Mouse (Mus musculus): ENCODE data around the gene Bmp7. TPM values are rescaled to one million over a fixed set of nuclear protein-coding genes. Genes with fewer than 3 reads are reported as not detected.

Bmp7 gene
- polyA plus RNA-seq, 1 experiment from 2014 or later = 2.7 TPM

DNA sequence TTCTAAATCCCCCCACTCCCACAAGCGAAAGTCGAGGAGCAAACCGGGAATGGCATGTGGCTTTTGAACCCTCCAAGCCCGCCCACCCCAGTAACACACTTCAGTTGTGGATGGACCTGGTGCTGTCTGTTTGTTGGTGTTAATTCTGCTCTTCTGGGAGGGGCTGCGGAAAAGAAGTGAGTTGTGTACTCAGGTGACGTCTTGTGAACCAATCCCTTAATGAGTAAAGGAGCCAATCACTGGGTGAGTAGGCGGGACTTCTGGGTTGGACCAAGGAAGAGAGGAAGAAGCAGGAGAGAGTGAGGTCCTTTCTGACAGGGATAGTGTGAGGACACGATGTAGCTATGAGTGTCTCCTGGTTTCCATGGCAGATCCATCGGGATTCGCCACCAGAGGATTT lies 83.1 kb downstream of the Bmp7 start:
- Histone ChIP-seq H3K4me1 (ENCODE audit: control insufficient read depth, low read depth, low read length) (no peaks in the 10 kb centered on the region), H3K4me2 (ENCODE audit: low read depth, low read length) (no peak overlapping the region), H3K27ac (ENCODE audit: low read length) (no peak overlapping the region), H3K27me3 (ENCODE audit: control insufficient read depth, insufficient read depth, low read depth, low read length) (no peaks in the 10 kb centered on the region; the same call in 1 of the 2 replicates), H3K4me3 (ENCODE audit: low read depth, low read length) (no peak overlapping the region), H3K9ac (ENCODE audit: low read depth, low read length) (no peak overlapping the region), H3K36me3 (ENCODE audit: control insufficient read depth, insufficient read depth) (no peaks in the 10 kb centered on the region), H3K9me3 (replicated peaks; ENCODE audit: control insufficient read depth, low read length) (no peaks in the 10 kb centered on the region)
- 45% methylated on average over 10 of the region's 10 CpGs for WGBS (ENCODE audit: insufficient replicate concordance)
- ATAC-seq (ENCODE audit: low read depth) = no peak

DNA sequence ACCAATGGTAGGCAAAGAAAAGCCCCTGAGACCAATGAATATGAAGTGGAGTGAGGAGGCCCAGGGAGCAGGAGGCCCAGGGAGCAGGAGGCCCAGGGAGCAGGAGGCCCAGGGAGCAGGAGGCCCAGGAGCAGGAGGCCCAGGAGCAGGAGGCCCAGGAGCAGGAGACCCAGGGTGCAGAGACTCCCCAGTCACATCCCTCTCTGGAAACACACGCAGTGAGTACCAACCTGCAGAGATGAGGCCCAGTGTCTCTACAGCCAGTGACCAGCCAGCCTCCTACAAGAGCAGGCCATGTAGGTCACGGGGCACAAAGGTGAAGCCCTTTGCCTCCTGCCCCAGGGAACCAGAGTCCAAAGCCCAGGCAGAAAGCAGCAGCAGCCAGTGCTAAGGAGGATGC lies 83.6 kb downstream of the Bmp7 start:
- ATAC-seq (ENCODE audit: low read depth) = no peak
- Histone ChIP-seq H3K9ac (ENCODE audit: low read depth, low read length) (no peak overlapping the region), H3K27ac (ENCODE audit: low read length) (no peak overlapping the region), H3K4me3 (ENCODE audit: low read depth, low read length) (no peak overlapping the region), H3K9me3 (replicated peaks; ENCODE audit: control insufficient read depth, low read length) (no peaks in the 10 kb centered on the region), H3K27me3 (ENCODE audit: control insufficient read depth, insufficient read depth, low read depth, low read length) (no peaks in the 10 kb centered on the region), H3K36me3 (ENCODE audit: control insufficient read depth, insufficient read depth) (no peaks in the 10 kb centered on the region), H3K4me1 (ENCODE audit: control insufficient read depth, low read depth, low read length) (no peaks in the 10 kb centered on the region), H3K4me2 (ENCODE audit: low read depth, low read length) (no peak overlapping the region)
- 56% methylated on average over 2 of the region's 2 CpGs for WGBS (ENCODE audit: insufficient replicate concordance)

DNA sequence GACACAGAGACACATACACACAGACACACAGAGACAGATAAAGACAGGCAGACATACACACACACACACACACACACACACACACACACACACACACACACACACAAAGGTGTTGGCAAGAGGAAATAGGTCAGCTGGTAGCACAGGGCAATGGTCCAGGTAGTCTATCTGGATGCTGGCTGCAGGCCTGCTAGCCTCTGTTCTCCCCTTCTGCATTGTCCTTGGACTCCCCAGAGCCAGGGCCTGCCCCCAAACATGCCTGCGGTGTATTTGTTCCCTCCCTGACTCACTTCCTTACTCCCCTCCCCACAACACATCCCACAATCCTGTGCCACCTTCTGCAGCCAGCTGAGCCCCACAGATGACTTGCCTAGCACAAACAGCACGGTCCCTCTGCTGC lies 86.0 kb downstream of the Bmp7 start:
- Histone ChIP-seq H3K27ac (ENCODE audit: low read length) (no peak overlapping the region), H3K9me3 (replicated peaks; ENCODE audit: control insufficient read depth, low read length) (no peaks in the 10 kb centered on the region), H3K9ac (ENCODE audit: low read depth, low read length) (no peak overlapping the region), H3K4me2 (ENCODE audit: low read depth, low read length) (no peak overlapping the region), H3K36me3 (ENCODE audit: control insufficient read depth, insufficient read depth) (no peaks in the 10 kb centered on the region), H3K4me3 (ENCODE audit: low read depth, low read length) (no peak overlapping the region), H3K4me1 (ENCODE audit: control insufficient read depth, low read depth, low read length) (no peaks in the 10 kb centered on the region), H3K27me3 (ENCODE audit: control insufficient read depth, insufficient read depth, low read depth, low read length) (no peaks in the 10 kb centered on the region)
- 32% methylated on average over 2 of the region's 2 CpGs for WGBS (ENCODE audit: insufficient replicate concordance)
- ATAC-seq (ENCODE audit: low read depth) = no peak

DNA sequence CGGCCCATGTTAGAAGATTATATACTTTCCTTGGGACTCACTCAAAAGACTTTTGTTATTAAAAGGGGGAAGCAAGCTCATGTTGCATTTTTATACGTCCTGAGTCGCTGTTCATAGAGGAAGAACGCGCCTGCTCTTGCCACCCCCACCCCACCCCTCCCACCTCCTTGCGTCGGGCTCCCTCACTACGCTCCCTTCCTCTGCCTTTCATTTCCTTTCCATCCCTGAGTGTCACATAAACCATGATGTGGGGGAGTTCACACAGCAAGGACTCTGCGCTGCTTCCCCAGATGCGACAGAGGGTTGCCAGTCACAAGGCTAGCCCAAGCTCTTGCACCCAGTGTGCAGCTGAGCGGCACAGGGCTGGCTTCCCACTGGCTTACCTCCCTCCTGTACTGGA lies 88.3 kb downstream of the Bmp7 start:
- Histone ChIP-seq H3K4me3 (ENCODE audit: low read depth, low read length) (no peak overlapping the region), H3K9ac (ENCODE audit: low read depth, low read length) (no peak overlapping the region), H3K9me3 (replicated peaks; ENCODE audit: control insufficient read depth, low read length) (no peaks in the 10 kb centered on the region), H3K4me2 (ENCODE audit: low read depth, low read length) (no peak overlapping the region), H3K36me3 (ENCODE audit: control insufficient read depth, insufficient read depth) (no peaks in the 10 kb centered on the region), H3K4me1 (ENCODE audit: control insufficient read depth, low read depth, low read length) (no peaks in the 10 kb centered on the region), H3K27ac (ENCODE audit: low read length) (no peak overlapping the region), H3K27me3 (ENCODE audit: control insufficient read depth, insufficient read depth, low read depth, low read length) (no peaks in the 10 kb centered on the region)
- WGBS (ENCODE audit: insufficient replicate concordance) = 44% methylated on average over 11 of the region's 11 CpGs
- no peak for ATAC-seq (ENCODE audit: low read depth)

DNA sequence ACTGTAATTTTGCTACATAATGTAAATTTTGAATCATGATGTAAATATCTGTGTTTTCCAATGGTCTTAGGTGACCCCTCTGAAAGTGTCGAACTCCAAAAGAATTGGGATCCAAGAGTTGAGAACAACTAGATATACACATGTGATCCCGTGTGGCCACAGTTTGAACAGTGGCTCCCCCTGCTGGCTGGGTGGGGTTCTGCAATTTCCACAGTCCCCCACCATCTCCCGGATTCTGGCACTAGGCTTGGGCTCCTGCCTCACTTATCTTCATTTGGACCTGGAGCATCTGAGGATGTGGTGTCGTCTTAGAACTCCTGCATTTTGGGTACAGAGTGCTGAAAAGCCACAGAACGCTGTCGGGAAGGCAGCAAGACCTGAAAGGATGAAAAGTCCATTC lies 91.9 kb downstream of the Bmp7 start:
- 60% methylated on average over 6 of the region's 6 CpGs for WGBS (ENCODE audit: insufficient replicate concordance)
- Histone ChIP-seq H3K4me2 (ENCODE audit: low read depth, low read length) (no peak overlapping the region), H3K4me3 (ENCODE audit: low read depth, low read length) (no peak overlapping the region), H3K27ac (ENCODE audit: low read length) (no peak overlapping the region), H3K36me3 (ENCODE audit: control insufficient read depth, insufficient read depth) (no peaks in the 10 kb centered on the region), H3K9me3 (replicated peaks; ENCODE audit: control insufficient read depth, low read length) (no peaks in the 10 kb centered on the region), H3K27me3 (ENCODE audit: control insufficient read depth, insufficient read depth, low read depth, low read length) (no peaks in the 10 kb centered on the region), H3K4me1 (ENCODE audit: control insufficient read depth, low read depth, low read length) (no peaks in the 10 kb centered on the region), H3K9ac (ENCODE audit: low read depth, low read length) (no peak overlapping the region)
- no peak for ATAC-seq (ENCODE audit: low read depth)

DNA sequence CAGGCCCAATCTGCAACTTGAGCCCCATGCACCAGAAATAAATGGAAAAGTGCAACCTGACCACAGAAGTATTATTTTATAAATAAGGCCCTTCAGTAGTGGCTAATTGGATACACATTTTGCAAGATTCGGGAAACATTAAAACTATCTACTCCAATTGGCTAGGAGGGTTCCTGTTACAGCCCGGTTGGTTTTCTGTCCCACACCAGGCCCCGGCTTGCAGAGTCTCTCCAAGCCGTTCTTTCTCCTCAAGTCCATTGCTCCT lies 93.9 kb downstream of the Bmp7 start:
- no peak overlapping the region for H3K9ac ChIP-seq (ENCODE audit: low read depth, low read length)
- WGBS (ENCODE audit: insufficient replicate concordance) = 65% methylated on average over 4 of the region's 4 CpGs
- no peak for ATAC-seq (ENCODE audit: low read depth)
- H3K4me3 ChIP-seq (ENCODE audit: low read depth, low read length) = no peak overlapping the region
- no peaks in the 10 kb centered on the region for H3K9me3 ChIP-seq (replicated peaks; ENCODE audit: control insufficient read depth, low read length)
- H3K27ac ChIP-seq (ENCODE audit: low read length) = no peak overlapping the region
- H3K4me2 ChIP-seq (ENCODE audit: low read depth, low read length) = no peak overlapping the region
- no peaks in the 10 kb centered on the region for H3K4me1 ChIP-seq (ENCODE audit: control insufficient read depth, low read depth, low read length)
- no peaks in the 10 kb centered on the region for H3K27me3 ChIP-seq (ENCODE audit: control insufficient read depth, insufficient read depth, low read depth, low read length)
- no peaks in the 10 kb centered on the region for H3K36me3 ChIP-seq (ENCODE audit: control insufficient read depth, insufficient read depth)

DNA sequence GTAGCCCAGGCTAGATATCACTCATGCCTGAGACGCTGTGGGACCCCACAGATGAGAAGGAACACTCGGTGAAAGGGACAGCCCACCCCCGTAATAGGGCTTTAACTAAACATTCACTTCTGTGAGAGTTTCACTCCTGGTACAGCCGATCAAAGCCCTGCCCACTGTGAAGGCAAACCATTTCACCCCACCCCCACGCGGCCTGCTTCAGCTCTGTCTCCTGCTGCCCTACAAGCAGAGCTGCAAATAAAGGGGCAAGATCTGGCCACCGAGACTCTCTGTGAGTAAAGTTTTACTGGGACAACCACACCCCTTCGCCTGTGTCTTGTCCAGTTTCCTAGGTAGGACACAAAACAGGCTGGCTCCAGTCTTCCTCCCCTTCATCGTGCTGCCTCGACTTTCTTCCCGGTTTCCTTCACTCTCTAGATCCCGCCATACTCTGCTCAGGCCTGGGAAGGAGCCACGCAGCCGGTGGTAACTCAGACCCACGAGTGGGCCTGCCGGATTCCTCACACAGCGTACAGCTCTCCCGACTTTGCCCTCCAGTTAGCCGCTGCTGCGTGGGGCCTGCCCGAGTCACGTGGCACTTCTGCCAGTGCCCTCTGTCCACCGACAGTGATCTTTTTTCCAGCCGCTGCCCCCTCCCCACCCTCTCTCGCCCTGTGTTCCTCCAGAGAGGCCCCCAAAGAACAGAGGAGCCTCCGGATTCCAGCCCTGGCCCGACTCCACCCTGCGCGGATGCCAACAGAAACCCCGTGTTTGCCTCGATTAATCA lies 94.4 kb downstream of the Bmp7 start:
- H3K9ac ChIP-seq (ENCODE audit: low read depth, low read length) = no peak overlapping the region
- H3K36me3 ChIP-seq (ENCODE audit: control insufficient read depth, insufficient read depth) = no peaks in the 10 kb centered on the region
- no peaks in the 10 kb centered on the region for H3K27me3 ChIP-seq (ENCODE audit: control insufficient read depth, insufficient read depth, low read depth, low read length)
- H3K4me3 ChIP-seq (ENCODE audit: low read depth, low read length) = no peak overlapping the region
- no peak for ATAC-seq (ENCODE audit: low read depth)
- 61% methylated on average over 31 of the region's 31 CpGs for WGBS (ENCODE audit: insufficient replicate concordance)
- H3K4me1 ChIP-seq (ENCODE audit: control insufficient read depth, low read depth, low read length) = no peaks in the 10 kb centered on the region
- no peaks in the 10 kb centered on the region for H3K9me3 ChIP-seq (replicated peaks; ENCODE audit: control insufficient read depth, low read length)
- no peak overlapping the region for H3K4me2 ChIP-seq (ENCODE audit: low read depth, low read length)
- no peak overlapping the region for H3K27ac ChIP-seq (ENCODE audit: low read length)

DNA sequence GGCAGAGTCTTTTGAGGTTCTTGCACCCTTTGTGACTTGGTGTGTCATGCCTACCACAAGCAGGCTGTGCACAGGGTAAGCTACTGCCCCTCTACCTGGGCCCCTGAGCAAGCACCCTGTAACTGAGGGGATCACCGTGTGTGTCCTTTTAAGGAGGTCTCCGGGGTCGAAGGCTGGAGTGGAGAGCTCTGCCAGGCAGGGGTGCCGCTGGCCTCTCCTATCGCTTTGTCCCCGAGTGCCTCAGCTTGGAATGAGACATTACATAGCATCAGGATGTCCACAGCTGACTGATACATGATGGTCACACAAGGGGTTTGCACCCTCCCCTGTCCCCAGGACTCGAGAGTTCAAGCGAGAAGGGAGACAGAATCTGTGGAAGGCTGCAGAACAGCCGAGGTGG lies 96.2 kb downstream of the Bmp7 start:
- WGBS (ENCODE audit: insufficient replicate concordance) = 63% methylated on average over 9 of the region's 9 CpGs
- ATAC-seq (ENCODE audit: low read depth) = no peak
- H3K9me3 ChIP-seq (replicated peaks; ENCODE audit: control insufficient read depth, low read length) = no peaks in the 10 kb centered on the region
- H3K9ac ChIP-seq (ENCODE audit: low read depth, low read length) = no peak overlapping the region
- no peak overlapping the region for H3K4me3 ChIP-seq (ENCODE audit: low read depth, low read length)
- H3K4me2 ChIP-seq (ENCODE audit: low read depth, low read length) = no peak overlapping the region
- no peaks in the 10 kb centered on the region for H3K36me3 ChIP-seq (ENCODE audit: control insufficient read depth, insufficient read depth)
- H3K27me3 ChIP-seq (ENCODE audit: control insufficient read depth, insufficient read depth, low read depth, low read length) = no peaks in the 10 kb centered on the region
- H3K27ac ChIP-seq (ENCODE audit: low read length) = no peak overlapping the region
- no peaks in the 10 kb centered on the region for H3K4me1 ChIP-seq (ENCODE audit: control insufficient read depth, low read depth, low read length)

DNA sequence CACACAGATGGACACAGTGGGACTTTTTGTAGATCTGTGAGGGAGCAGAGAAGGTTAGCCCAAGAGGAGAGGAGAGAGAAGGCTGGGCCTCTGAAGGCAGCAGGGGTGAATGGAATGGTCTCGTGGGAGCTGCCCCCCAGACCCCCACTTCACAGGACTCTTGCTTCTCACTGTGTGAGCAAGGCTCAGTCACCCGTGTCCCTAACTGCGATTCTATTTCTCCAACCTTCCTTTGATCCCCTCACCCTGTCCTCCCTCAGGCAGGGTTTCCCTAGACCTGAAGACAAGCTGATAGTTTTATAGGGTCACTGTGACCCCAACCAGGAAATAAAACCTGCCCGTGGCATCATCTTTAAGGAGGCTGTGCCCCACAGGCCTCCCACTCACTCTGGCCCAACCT lies 97.8 kb downstream of the Bmp7 start:
- 67% methylated on average over 4 of the region's 4 CpGs for WGBS (ENCODE audit: insufficient replicate concordance)
- H3K27me3 ChIP-seq (ENCODE audit: control insufficient read depth, insufficient read depth, low read depth, low read length) = no peaks in the 10 kb centered on the region
- H3K27ac ChIP-seq (ENCODE audit: low read length) = no peak overlapping the region
- no peaks in the 10 kb centered on the region for H3K36me3 ChIP-seq (ENCODE audit: control insufficient read depth, insufficient read depth)
- H3K4me2 ChIP-seq (ENCODE audit: low read depth, low read length) = no peak overlapping the region
- no peaks in the 10 kb centered on the region for H3K4me1 ChIP-seq (ENCODE audit: control insufficient read depth, low read depth, low read length)
- no peak for ATAC-seq (ENCODE audit: low read depth)
- no peaks in the 10 kb centered on the region for H3K9me3 ChIP-seq (replicated peaks; ENCODE audit: control insufficient read depth, low read length)
- H3K4me3 ChIP-seq (ENCODE audit: low read depth, low read length) = no peak overlapping the region
- no peak overlapping the region for H3K9ac ChIP-seq (ENCODE audit: low read depth, low read length)
